Mouse (Mus musculus): ENCODE measurements around the gene Taf7l. TPM values are rescaled to one million over a fixed set of nuclear protein-coding genes. Genes with fewer than 3 reads are reported as not detected.

The Taf7l gene
- polyA plus RNA-seq (2015; fragmentation: Nextera tagmentation; extraction: Ambion mirVana) = not detected in 2 replicates

DNA sequence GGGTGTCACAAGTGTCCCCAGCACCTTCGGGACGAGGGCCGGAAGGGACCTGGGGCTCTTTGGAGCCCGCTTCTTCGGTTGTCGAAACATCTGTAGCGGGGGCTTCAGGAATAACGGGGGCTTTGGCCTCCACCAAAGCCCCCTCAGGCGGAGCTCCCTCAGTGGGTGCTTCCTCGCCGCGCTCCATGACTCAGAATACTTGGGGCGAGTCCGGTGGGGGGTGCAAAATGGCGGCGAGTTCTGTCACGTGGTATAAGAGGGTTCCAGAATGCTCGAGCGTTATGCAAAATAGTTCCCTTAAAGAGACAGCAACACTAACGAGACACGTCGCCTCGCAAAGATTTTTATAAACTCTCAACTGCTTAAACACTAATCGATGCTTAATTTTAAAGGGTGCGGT, at the start of gene Taf7l:
Taf7l (minus strand) TSS at position 201 of the 400 bp plus-strand sequence.
- 88% methylated on average over 25 of the region's 25 CpGs for WGBS
- Histone ChIP-seq H3K9me3 (ENCODE audit: control insufficient read depth, low read length) (peaks cover 15% of the 10 kb centered on the region), H3K27me3 (ENCODE audit: control insufficient read depth, insufficient read depth, low read depth, low read length) (no peaks in the 10 kb centered on the region), H3K4me2 (ENCODE audit: low read depth, low read length) (no peak within 1 kb of the TSS), H3K4me3 (ENCODE audit: low read length) (no peak within 1 kb of the TSS), H3K36me3 (ENCODE audit: control insufficient read depth, insufficient read depth, low read length) (no peaks in the 10 kb centered on the region), H3K27ac (ENCODE audit: low read length) (no peak within 1 kb of the TSS), H3K4me1 (replicated peaks; ENCODE audit: control insufficient read depth, insufficient read depth, low read length) (no peaks in the 10 kb centered on the region), H3K9ac (ENCODE audit: low read length) (no peak within 1 kb of the TSS)
- ATAC-seq (ENCODE audit: low read depth) = no peak

DNA sequence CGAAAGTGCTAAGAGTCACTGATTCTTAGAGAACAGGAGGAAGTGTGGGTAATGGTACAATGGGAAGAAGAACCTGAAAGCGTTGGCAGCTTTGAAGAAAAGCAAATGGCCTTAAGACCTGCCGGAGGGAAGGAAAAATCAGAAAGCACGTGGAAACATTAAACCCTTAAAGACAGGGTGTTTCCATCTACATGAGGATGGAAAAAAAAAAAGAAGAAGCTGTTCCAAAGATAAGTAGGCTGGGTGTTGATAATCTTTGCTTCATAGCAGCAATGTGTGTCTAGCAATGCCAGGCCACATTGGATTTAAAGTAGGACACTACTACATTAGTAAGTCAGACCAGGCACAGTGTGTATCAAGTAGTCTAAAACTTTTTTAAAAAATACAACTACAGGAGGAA, 49.0 kb upstream of the Taf7l start:
- 66% methylated on average over 4 of the region's 4 CpGs for WGBS
- ATAC-seq (ENCODE audit: low read depth) = no peak

GRCm38 (mm10) chrX:134523772-134524171, 47.5 kb upstream of the Taf7l start:
- Histone ChIP-seq H3K27me3 (ENCODE audit: control insufficient read depth, insufficient read depth, low read depth, low read length) (no peaks in the 10 kb centered on the region), H3K9me3 (ENCODE audit: control insufficient read depth, low read length) (no peaks in the 10 kb centered on the region), H3K27ac (ENCODE audit: low read length) (no peak overlapping the region), H3K9ac (ENCODE audit: low read length) (no peak overlapping the region), H3K36me3 (ENCODE audit: control insufficient read depth, insufficient read depth, low read length) (no peaks in the 10 kb centered on the region), H3K4me3 (ENCODE audit: low read length) (no peak overlapping the region), H3K4me2 (ENCODE audit: low read depth, low read length) (no peak overlapping the region), H3K4me1 (replicated peaks; ENCODE audit: control insufficient read depth, insufficient read depth, low read length) (no peaks in the 10 kb centered on the region)
- no peak for ATAC-seq (ENCODE audit: low read depth)
- WGBS = 77% methylated on average over 4 of the region's 4 CpGs

More for the DNA sequence above, 49.0 kb upstream of the Taf7l start:
- Histone ChIP-seq H3K36me3 (ENCODE audit: control insufficient read depth, insufficient read depth, low read length) (no peaks in the 10 kb centered on the region), H3K27ac (ENCODE audit: low read length) (no peak overlapping the region), H3K4me2 (ENCODE audit: low read depth, low read length) (no peak overlapping the region), H3K4me3 (ENCODE audit: low read length) (no peak overlapping the region), H3K4me1 (replicated peaks; ENCODE audit: control insufficient read depth, insufficient read depth, low read length) (no peaks in the 10 kb centered on the region), H3K9ac (ENCODE audit: low read length) (no peak overlapping the region), H3K9me3 (ENCODE audit: control insufficient read depth, low read length) (no peaks in the 10 kb centered on the region), H3K27me3 (ENCODE audit: control insufficient read depth, insufficient read depth, low read depth, low read length) (no peaks in the 10 kb centered on the region)

- no peak overlapping the region for H3K9ac ChIP-seq (ENCODE audit: low read length)
- no peaks in the 10 kb centered on the region for H3K27me3 ChIP-seq (ENCODE audit: control insufficient read depth, insufficient read depth, low read depth, low read length)
- WGBS = 40% methylated on average over 1 of the region's 2 CpGs
- no peaks in the 10 kb centered on the region for H3K9me3 ChIP-seq (ENCODE audit: control insufficient read depth, low read length)
- ATAC-seq (ENCODE audit: low read depth) = no peak
- no peaks in the 10 kb centered on the region for H3K36me3 ChIP-seq (ENCODE audit: control insufficient read depth, insufficient read depth, low read length)
- no peak overlapping the region for H3K4me3 ChIP-seq (ENCODE audit: low read length)
- no peaks in the 10 kb centered on the region for H3K4me1 ChIP-seq (replicated peaks; ENCODE audit: control insufficient read depth, insufficient read depth, low read length)
- H3K27ac ChIP-seq (ENCODE audit: low read length) = no peak overlapping the region
- no peak overlapping the region for H3K4me2 ChIP-seq (ENCODE audit: low read depth, low read length)
Observed at GRCm38 (mm10) chrX:134509473-134509872, 33.2 kb upstream of the Taf7l start.

- no peak for ATAC-seq (ENCODE audit: low read depth)
- H3K4me3 ChIP-seq (ENCODE audit: low read length) = no peak overlapping the region
- no peaks in the 10 kb centered on the region for H3K36me3 ChIP-seq (ENCODE audit: control insufficient read depth, insufficient read depth, low read length)
- H3K9ac ChIP-seq (ENCODE audit: low read length) = no peak overlapping the region
- H3K27ac ChIP-seq (ENCODE audit: low read length) = no peak overlapping the region
- H3K9me3 ChIP-seq (ENCODE audit: control insufficient read depth, low read length) = no peaks in the 10 kb centered on the region
- no peaks in the 10 kb centered on the region for H3K4me1 ChIP-seq (replicated peaks; ENCODE audit: control insufficient read depth, insufficient read depth, low read length)
- H3K27me3 ChIP-seq (ENCODE audit: control insufficient read depth, insufficient read depth, low read depth, low read length) = no peaks in the 10 kb centered on the region
- 73% methylated on average over 6 of the region's 6 CpGs for WGBS
- H3K4me2 ChIP-seq (ENCODE audit: low read depth, low read length) = no peak overlapping the region
Observed at GRCm38 (mm10) chrX:134507977-134508376, 31.7 kb upstream of the Taf7l start.

- Histone ChIP-seq H3K4me1 (replicated peaks; ENCODE audit: control insufficient read depth, insufficient read depth, low read length) (no peaks in the 10 kb centered on the region), H3K4me3 (ENCODE audit: low read length) (no peak overlapping the region), H3K9ac (ENCODE audit: low read length) (no peak overlapping the region), H3K9me3 (ENCODE audit: control insufficient read depth, low read length) (no peaks in the 10 kb centered on the region), H3K27ac (ENCODE audit: low read length) (no peak overlapping the region), H3K27me3 (ENCODE audit: control insufficient read depth, insufficient read depth, low read depth, low read length) (no peaks in the 10 kb centered on the region), H3K36me3 (ENCODE audit: control insufficient read depth, insufficient read depth, low read length) (no peaks in the 10 kb centered on the region), H3K4me2 (ENCODE audit: low read depth, low read length) (no peak overlapping the region)
- ATAC-seq (ENCODE audit: low read depth) = no peak
- WGBS = 81% methylated on average over 8 of the region's 8 CpGs
Observed at GRCm38 (mm10) chrX:134500651-134501050, 24.4 kb upstream of the Taf7l start.

GRCm38 (mm10) chrX:134481720-134482119, 5.4 kb upstream of the Taf7l start:
- H3K4me1 ChIP-seq (replicated peaks; ENCODE audit: control insufficient read depth, insufficient read depth, low read length) = no peaks in the 10 kb centered on the region
- H3K4me2 ChIP-seq (ENCODE audit: low read depth, low read length) = no peak overlapping the region
- H3K4me3 ChIP-seq (ENCODE audit: low read length) = no peak overlapping the region
- WGBS = 34% methylated on average over 3 of the region's 3 CpGs
- H3K27ac ChIP-seq (ENCODE audit: low read length) = no peak overlapping the region
- no peaks in the 10 kb centered on the region for H3K9me3 ChIP-seq (ENCODE audit: control insufficient read depth, low read length)
- no peaks in the 10 kb centered on the region for H3K27me3 ChIP-seq (ENCODE audit: control insufficient read depth, insufficient read depth, low read depth, low read length)
- no peak for ATAC-seq (ENCODE audit: low read depth)
- H3K9ac ChIP-seq (ENCODE audit: low read length) = no peak overlapping the region
- no peaks in the 10 kb centered on the region for H3K36me3 ChIP-seq (ENCODE audit: control insufficient read depth, insufficient read depth, low read length)

DNA sequence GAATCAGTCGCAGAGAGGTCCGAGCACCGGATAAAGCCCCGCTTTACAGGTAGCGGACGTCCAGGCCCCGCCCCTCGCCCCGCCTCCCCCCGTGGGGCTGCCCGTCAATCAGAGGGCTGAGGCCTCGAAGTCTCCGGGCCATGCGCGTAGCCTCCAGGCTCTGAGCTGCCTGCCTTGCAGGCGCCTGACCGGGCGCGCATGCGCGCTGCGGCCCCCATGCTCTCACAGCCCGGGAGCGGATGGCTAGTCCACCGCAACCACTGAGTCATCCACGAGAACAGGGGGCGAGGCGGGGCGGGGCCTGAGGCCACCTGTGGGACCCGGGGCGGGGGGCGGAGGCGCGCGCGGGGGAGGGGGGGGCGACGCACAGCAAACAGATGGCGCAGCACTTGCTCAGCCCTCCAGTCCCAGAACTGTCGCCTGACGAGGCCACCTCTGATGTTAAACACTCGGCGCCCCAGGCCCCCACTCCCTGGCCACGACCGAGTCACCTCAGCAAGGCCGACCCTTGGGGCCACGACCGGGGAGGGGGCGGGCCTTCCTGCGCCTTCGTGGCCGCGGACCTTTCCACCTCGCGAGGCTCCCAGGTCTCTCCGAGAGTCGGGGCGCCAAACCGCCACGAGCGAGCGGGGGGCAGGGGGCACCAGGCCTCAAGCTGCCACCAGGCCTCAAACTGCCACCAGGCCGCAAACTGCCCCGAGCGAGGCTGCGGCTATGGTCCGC, 1.1 kb downstream of the Taf7l start:
- H3K9me3 ChIP-seq (ENCODE audit: control insufficient read depth, low read length) = peaks cover 15% of the 10 kb centered on the region
- no peak overlapping the region for H3K4me3 ChIP-seq (ENCODE audit: low read length)
- H3K9ac ChIP-seq (ENCODE audit: low read length) = no peak overlapping the region
- H3K4me2 ChIP-seq (ENCODE audit: low read depth, low read length) = no peak overlapping the region
- H3K27me3 ChIP-seq (ENCODE audit: control insufficient read depth, insufficient read depth, low read depth, low read length) = no peaks in the 10 kb centered on the region
- no peak for ATAC-seq (ENCODE audit: low read depth)
- no peaks in the 10 kb centered on the region for H3K36me3 ChIP-seq (ENCODE audit: control insufficient read depth, insufficient read depth, low read length)
- no peak overlapping the region for H3K27ac ChIP-seq (ENCODE audit: low read length)
- 65% methylated on average over 24 of the region's 67 CpGs for WGBS
- H3K4me1 ChIP-seq (replicated peaks; ENCODE audit: control insufficient read depth, insufficient read depth, low read length) = no peaks in the 10 kb centered on the region

DNA sequence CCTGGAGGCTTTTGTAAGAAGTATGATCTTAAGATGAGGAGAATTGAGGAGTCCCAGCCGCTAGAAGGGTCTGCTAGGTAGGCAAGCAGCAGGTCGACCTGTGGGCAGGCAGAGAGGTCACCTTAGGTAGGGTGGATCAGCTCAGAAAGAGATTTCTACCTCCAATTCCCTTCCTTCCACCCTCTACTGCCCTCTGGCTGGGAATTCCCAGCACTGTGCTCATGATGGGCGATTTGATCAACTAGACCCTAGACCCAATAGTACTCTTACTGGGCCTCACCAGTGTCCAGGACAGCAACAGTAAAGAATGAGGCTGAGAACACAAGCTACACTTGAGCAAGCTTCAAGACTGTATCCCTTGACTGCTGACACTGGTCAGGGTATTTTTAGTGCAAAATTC, 49.0 kb downstream of the Taf7l start:
- Histone ChIP-seq H3K9ac (ENCODE audit: low read length) (no peak overlapping the region), H3K9me3 (ENCODE audit: control insufficient read depth, low read length) (no peaks in the 10 kb centered on the region), H3K4me1 (replicated peaks; ENCODE audit: control insufficient read depth, insufficient read depth, low read length) (no peaks in the 10 kb centered on the region), H3K4me3 (ENCODE audit: low read length) (no peak overlapping the region), H3K27me3 (ENCODE audit: control insufficient read depth, insufficient read depth, low read depth, low read length) (no peaks in the 10 kb centered on the region), H3K27ac (ENCODE audit: low read length) (no peak overlapping the region), H3K36me3 (ENCODE audit: control insufficient read depth, insufficient read depth, low read length) (no peaks in the 10 kb centered on the region), H3K4me2 (ENCODE audit: low read depth, low read length) (no peak overlapping the region)
- no peak for ATAC-seq (ENCODE audit: low read depth)
- 49% methylated on average over 3 of the region's 3 CpGs for WGBS
